Mouse (Mus musculus): Measurements from ENCODE around the gene Sgpp2. TPM values are rescaled to one million over a fixed set of nuclear protein-coding genes. Genes with fewer than 3 reads are reported as not detected.

Sgpp2 gene
- polyA plus RNA-seq, 1 experiment: 88.3 TPM

DNA sequence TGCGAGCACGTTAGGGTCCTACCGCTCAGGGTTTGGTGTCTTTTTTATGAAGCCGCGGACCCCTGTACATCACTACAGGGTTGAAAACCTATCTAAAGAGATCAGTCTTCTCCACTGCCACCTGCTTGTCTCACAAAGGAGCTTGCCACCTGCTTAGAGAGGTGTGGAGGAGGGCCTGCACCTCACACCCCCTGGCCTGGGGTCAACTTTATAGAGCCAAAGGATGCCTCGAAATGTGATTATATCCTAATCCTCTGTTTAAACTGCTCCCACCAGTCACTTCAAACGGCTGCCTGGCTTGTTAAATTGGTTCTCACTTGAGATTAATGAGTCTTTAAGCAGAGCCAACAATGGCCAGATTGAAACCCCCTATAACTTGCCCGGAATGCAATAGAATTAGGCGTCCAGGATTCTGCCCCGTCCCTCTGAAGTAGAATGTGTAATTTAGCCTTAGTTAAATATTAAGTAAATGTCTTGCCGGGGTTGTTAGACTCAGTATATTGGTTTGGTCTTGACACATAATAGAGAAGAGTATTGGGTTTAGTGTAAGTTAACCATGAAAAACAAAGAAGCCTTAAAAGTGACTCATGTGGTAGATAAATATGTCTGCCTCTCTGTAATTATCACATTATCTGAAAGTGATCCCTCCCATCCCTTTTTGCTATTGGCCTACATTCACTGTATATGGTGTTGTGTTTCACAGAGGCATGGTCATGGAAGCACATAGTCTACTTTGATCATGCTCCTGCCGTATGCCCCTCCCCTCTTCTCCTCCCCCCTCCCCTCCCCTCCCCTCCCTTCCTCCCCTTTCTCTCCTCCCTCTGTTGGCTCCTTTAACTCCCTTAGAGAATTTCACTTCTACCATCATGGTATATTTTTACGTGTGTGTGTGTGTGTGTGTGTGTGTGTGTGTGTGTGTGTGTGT is 54.1 kb downstream of the Sgpp2 start:
- Histone ChIP-seq H3K27ac (ENCODE audit: insufficient read depth, low read length) (no peak overlapping the region), H3K4me3 (replicated peaks; ENCODE audit: insufficient read depth, low read depth, low read length) (no peak overlapping the region), H3K4me1 (ENCODE audit: control insufficient read depth, insufficient read depth, low read length) (peaks cover 29% of the 10 kb centered on the region), H3K27me3 (ENCODE audit: control insufficient read depth, insufficient read depth, low read length) (no peaks in the 10 kb centered on the region)
- TF ChIP-seq CTCF (IDR thresholded peaks at IDR 0.05; ENCODE audit: borderline replicate concordance, insufficient read depth, low read depth, low read length) (no peak), POLR2A (IDR thresholded peaks at IDR 0.05; ENCODE audit: borderline replicate concordance, insufficient read depth, low read length) (no peak)
- DNase-seq: no peak
- WGBS: 77% methylated on average over 13 of the region's 13 CpGs

DNA sequence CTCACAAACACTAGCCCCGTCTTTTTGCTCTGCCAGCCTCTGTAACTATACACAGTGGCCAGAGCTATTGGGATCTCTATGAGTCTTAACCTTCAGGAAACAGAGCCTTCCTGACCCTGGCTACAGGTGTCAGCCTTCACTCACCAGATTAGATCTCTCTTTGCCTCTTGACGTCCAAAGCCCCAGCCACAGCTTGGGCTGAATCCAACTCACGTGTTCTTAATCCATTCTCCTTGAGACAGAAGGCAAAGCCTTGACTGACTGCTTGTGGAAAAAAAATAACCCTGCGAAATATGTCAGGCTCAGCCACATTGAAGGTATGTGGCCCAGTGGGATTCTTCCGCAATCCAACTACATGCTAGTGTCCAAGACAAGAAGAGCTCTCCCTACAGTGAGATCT is 57.7 kb downstream of the Sgpp2 start:
- no peak for TF ChIP-seq POLR2A (IDR thresholded peaks at IDR 0.05; ENCODE audit: borderline replicate concordance, insufficient read depth, low read length)
- no peak for TF ChIP-seq CTCF (IDR thresholded peaks at IDR 0.05; ENCODE audit: borderline replicate concordance, insufficient read depth, low read depth, low read length)
- DNase-seq: peak in 1 of 2 experiments; percentile 37
- H3K4me1 ChIP-seq (ENCODE audit: control insufficient read depth, insufficient read depth, low read length): peaks cover 41% of the 10 kb centered on the region
- no peak overlapping the region; the same call in 1 of the 2 replicates for H3K27ac ChIP-seq (ENCODE audit: insufficient read depth, low read length)
- 31% methylated on average over 5 of the region's 5 CpGs for WGBS
- no peak overlapping the region for H3K4me3 ChIP-seq (replicated peaks; ENCODE audit: insufficient read depth, low read depth, low read length)
- no peaks in the 10 kb centered on the region for H3K27me3 ChIP-seq (ENCODE audit: control insufficient read depth, insufficient read depth, low read length)

DNA sequence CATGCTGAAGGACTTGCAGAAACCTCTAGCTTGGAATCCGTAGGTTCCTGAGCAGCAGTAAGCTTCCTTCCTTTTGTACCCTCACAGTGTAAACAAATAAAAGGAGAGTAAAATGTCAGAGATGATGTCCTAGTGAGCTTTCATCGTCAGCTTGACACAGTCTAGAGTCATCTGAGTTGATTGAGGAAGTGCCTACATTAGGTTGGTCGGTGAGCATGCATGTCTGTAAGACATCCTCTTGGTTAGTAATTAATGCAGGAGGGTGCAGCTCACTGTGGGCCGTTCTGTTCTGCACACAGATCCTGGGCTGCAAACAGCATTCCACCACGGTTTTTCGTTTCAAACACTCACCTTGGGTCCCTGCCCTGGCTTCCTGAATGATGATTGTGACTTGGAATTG is 60.0 kb downstream of the Sgpp2 start:
- peak overlapping the region; percentile 13 for H3K27ac ChIP-seq (ENCODE audit: insufficient read depth, low read length)
- WGBS: 15% methylated on average over 6 of the region's 6 CpGs
- H3K27me3 ChIP-seq (ENCODE audit: control insufficient read depth, insufficient read depth, low read length): no peaks in the 10 kb centered on the region
- DNase-seq: no peak
- no peak overlapping the region for H3K4me3 ChIP-seq (replicated peaks; ENCODE audit: insufficient read depth, low read depth, low read length)
- H3K4me1 ChIP-seq (ENCODE audit: control insufficient read depth, insufficient read depth, low read length): peaks cover 49% of the 10 kb centered on the region
- no peak for TF ChIP-seq CTCF (IDR thresholded peaks at IDR 0.05; ENCODE audit: borderline replicate concordance, insufficient read depth, low read depth, low read length)
- no peak for TF ChIP-seq POLR2A (IDR thresholded peaks at IDR 0.05; ENCODE audit: borderline replicate concordance, insufficient read depth, low read length)

DNA sequence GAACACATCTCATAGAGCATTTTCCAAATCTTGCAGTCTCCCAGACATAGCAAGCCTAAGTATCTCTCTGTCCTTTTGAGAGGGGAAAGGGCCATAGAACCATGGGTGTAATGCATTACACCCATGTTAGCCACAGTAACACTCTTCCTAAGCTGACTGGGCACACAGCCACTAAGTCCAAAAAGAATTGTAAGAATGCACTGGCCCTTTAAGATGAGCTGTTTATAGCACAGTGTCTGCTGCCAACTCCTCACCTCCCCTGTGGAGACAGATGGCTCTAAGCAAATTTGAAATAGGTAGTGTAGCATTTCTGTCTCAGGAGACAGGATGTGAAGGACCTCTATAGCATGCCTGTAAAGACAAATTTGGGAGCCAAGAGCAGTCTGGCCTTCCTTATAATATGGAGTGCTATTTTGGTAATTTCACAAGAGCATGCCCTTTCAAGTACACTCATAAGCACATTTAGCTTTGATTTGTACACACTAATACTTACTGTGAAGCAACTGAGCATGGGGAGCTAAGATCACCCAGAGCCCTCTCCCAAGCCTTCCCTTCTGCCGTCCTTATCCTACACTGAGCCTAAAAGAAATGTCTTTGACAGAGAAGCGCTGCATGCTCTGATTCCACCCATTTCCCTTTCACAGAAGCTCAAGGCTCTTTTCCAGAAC is 61.6 kb downstream of the Sgpp2 start:
- H3K27me3 ChIP-seq (ENCODE audit: control insufficient read depth, insufficient read depth, low read length): no peaks in the 10 kb centered on the region
- peaks cover 51% of the 10 kb centered on the region for H3K4me1 ChIP-seq (ENCODE audit: control insufficient read depth, insufficient read depth, low read length)
- H3K27ac ChIP-seq (ENCODE audit: insufficient read depth, low read length): peak overlapping the region; percentile 88
- peak; percentile 91 to 95 for DNase-seq
- 10% methylated on average over 2 of the region's 2 CpGs for WGBS
- no peak for TF ChIP-seq CTCF (IDR thresholded peaks at IDR 0.05; ENCODE audit: borderline replicate concordance, insufficient read depth, low read depth, low read length)
- TF ChIP-seq POLR2A (IDR thresholded peaks at IDR 0.05; ENCODE audit: borderline replicate concordance, insufficient read depth, low read length): peak; percentile 57; the same call in 1 of the 2 replicates
- no peak overlapping the region for H3K4me3 ChIP-seq (replicated peaks; ENCODE audit: insufficient read depth, low read depth, low read length)

DNA sequence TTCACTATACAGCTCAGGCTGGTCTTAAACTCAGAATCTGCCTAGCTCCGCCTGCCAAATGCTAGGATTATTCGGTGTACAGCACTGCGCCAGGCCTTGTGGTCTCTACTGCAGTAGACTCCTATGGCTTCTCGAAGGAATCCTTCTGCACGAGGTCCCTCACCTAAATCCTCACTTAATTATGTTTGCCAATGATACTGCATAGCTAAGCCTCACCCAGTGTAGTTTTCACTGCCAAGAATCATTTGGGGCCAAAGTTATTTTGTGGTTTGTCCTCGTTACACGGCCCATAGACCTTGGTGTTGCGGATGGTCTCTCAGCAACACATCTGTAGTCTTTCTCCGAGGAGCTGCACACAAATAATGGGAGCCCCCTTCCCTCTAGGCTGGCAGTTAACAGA is 62.2 kb downstream of the Sgpp2 start:
- WGBS: 25% methylated on average over 9 of the region's 9 CpGs

DNA sequence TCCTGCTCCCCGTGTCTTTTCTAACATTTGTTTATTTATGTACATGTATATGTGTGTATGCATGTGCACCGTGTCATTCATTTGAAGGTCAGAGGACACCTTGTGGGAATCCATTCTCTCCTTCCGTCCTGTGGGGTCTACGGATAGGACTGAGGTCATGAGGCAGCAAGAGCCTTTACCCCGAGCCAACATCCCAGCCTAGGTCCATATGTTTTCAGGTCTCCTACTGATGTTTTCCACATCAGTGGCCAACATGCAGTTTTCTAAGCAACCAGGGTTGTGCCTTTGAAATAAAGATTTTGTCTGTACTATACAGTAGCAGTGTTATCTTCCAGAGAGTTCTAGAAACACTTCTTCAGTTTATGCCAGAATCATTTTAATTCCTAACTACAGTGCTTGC is 63.7 kb downstream of the Sgpp2 start:
- Histone ChIP-seq H3K27ac (ENCODE audit: insufficient read depth, low read length) (peak overlapping the region; percentile 93), H3K27me3 (ENCODE audit: control insufficient read depth, insufficient read depth, low read length) (no peaks in the 10 kb centered on the region), H3K4me3 (replicated peaks; ENCODE audit: insufficient read depth, low read depth, low read length) (no peak overlapping the region), H3K4me1 (ENCODE audit: control insufficient read depth, insufficient read depth, low read length) (peaks cover 50% of the 10 kb centered on the region)
- WGBS: 22% methylated on average over 5 of the region's 5 CpGs
- peak in 1 of 2 experiments; percentile 55 for DNase-seq
- TF ChIP-seq POLR2A (IDR thresholded peaks at IDR 0.05; ENCODE audit: borderline replicate concordance, insufficient read depth, low read length) (no peak), CTCF (IDR thresholded peaks at IDR 0.05; ENCODE audit: borderline replicate concordance, insufficient read depth, low read depth, low read length) (no peak)

More for the DNA sequence above, 62.2 kb downstream of the Sgpp2 start:
- DNase-seq: no peak
- Histone ChIP-seq H3K4me3 (replicated peaks; ENCODE audit: insufficient read depth, low read depth, low read length) (no peak overlapping the region), H3K27ac (ENCODE audit: insufficient read depth, low read length) (peak overlapping the region; percentile 88), H3K4me1 (ENCODE audit: control insufficient read depth, insufficient read depth, low read length) (peaks cover 50% of the 10 kb centered on the region), H3K27me3 (ENCODE audit: control insufficient read depth, insufficient read depth, low read length) (no peaks in the 10 kb centered on the region)
- TF ChIP-seq POLR2A (IDR thresholded peaks at IDR 0.05; ENCODE audit: borderline replicate concordance, insufficient read depth, low read length) (no peak), CTCF (IDR thresholded peaks at IDR 0.05; ENCODE audit: borderline replicate concordance, insufficient read depth, low read depth, low read length) (no peak)

DNA sequence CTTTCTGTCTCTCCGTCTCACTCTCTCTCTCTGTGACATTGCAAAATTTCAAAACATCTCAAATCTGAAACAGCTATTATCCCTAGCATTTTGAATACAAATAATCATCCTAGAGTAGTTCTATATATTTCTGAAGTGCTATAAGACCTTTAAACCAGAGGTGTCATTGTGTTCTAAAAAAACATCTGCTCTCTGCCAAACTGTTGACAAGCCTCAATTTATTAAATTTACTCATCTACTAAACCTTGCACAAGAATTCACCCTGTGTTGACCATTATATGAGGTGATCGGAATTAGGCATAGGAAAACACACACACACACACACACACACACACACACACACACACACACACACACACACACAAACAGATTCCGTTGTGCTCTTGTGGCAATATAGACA is 64.9 kb downstream of the Sgpp2 start:
- Histone ChIP-seq H3K27ac (ENCODE audit: insufficient read depth, low read length) (no peak overlapping the region), H3K4me3 (replicated peaks; ENCODE audit: insufficient read depth, low read depth, low read length) (no peak overlapping the region), H3K27me3 (ENCODE audit: control insufficient read depth, insufficient read depth, low read length) (no peaks in the 10 kb centered on the region), H3K4me1 (ENCODE audit: control insufficient read depth, insufficient read depth, low read length) (peaks cover 46% of the 10 kb centered on the region)
- no peak for DNase-seq
- no peak for TF ChIP-seq CTCF (IDR thresholded peaks at IDR 0.05; ENCODE audit: borderline replicate concordance, insufficient read depth, low read depth, low read length)
- no peak for TF ChIP-seq POLR2A (IDR thresholded peaks at IDR 0.05; ENCODE audit: borderline replicate concordance, insufficient read depth, low read length)
- 92% methylated on average over 3 of the region's 3 CpGs for WGBS
